Mouse (Mus musculus) limb, embryonic 14.5 days (tissue): ENCODE results near the gene E2f6. TPM values are rescaled to one million over a fixed set of nuclear protein-coding genes. Genes with fewer than 3 reads are reported as not detected.

ENCODE experiments used
- ATAC-seq: fragments of 200-750 bp; cut with Nextera tagmentation; 2 replicates; pipeline ENCODE4 v1.8.0; 2017; ENCODE audit warnings: low read depth, moderate number of reproducible peaks, moderate TSS enrichment; ENCODE audit not compliant: low FRiP score
- DNase-seq: peaks from one replicate; pipeline ENCODE4 v3.0.0-alpha.2; 2015; ENCODE audit warnings: low spot score
- H3K27ac ChIP-seq: fragments of 300-500 bp; sonication (generic); replicated peaks from 2 replicates; pipeline ENCODE4 v1.5.1; 2014; ENCODE audit warnings: low read depth, mild to moderate bottlenecking, low read length, moderate library complexity, mixed read lengths
- H3K27me3 ChIP-seq: fragments of 300-500 bp; sonication (generic); 2 replicates; pipeline ENCODE4 v1.6.1; 2014; ENCODE audit warnings: low read length, mixed read lengths; ENCODE audit not compliant: control insufficient read depth, insufficient read depth
- H3K36me3 ChIP-seq: fragments of 300-500 bp; sonication (generic); 2 replicates; pipeline ENCODE4 v1.6.1; 2014; ENCODE audit warnings: mild to moderate bottlenecking, low read length, moderate library complexity, mixed read lengths; ENCODE audit not compliant: control insufficient read depth, insufficient read depth
- H3K4me1 ChIP-seq: fragments of 300-500 bp; sonication (generic); 2 replicates; pipeline ENCODE4 v1.6.1; 2014; ENCODE audit warnings: antibody characterized with exemption, low read length, mixed read lengths; ENCODE audit not compliant: control insufficient read depth, insufficient read depth
- H3K4me2 ChIP-seq: fragments of 300-500 bp; sonication (generic); replicated peaks from 2 replicates; pipeline ENCODE4 v1.6.1; 2014; ENCODE audit warnings: low read depth, mild to moderate bottlenecking, low read length, moderate library complexity; ENCODE audit not compliant: severe bottlenecking
- H3K4me3 ChIP-seq: fragments of 300-500 bp; sonication (generic); replicated peaks from 2 replicates; pipeline ENCODE4 v1.5.1; 2014; ENCODE audit warnings: low read length
- H3K9ac ChIP-seq: fragments of 300-500 bp; sonication (generic); 2 replicates; pipeline ENCODE4 v1.6.1; 2014; ENCODE audit warnings: mild to moderate bottlenecking, low read depth, low read length, moderate library complexity; ENCODE audit not compliant: severe bottlenecking
- H3K9me3 ChIP-seq: fragments of 300-500 bp; sonication (generic); 2 replicates; pipeline ENCODE4 v1.6.1; 2016; ENCODE audit warnings: low read length; ENCODE audit not compliant: control insufficient read depth
- POLR2A ChIP-seq: fragments of 200-500 bp; IDR thresholded peaks from 2 replicates; pipeline ENCODE4 v1.8.0; 2012; ENCODE audit warnings: inconsistent platforms, mild to moderate bottlenecking, moderate library complexity, borderline replicate concordance; ENCODE audit not compliant: insufficient read depth, insufficient read length; ENCODE audit errors: extremely low read depth
- WGBS: fragments of 180-500 bp; shearing (Covaris S2); extraction: QIAGEN DNeasy Blood & Tissue Kit; methylation state at CpG from one replicate; pipeline ENCODE4 v1.1.7; 2014; 5-methylcytosine and 5-hydroxymethylcytosine counted together
- polyA plus RNA-seq, 2 experiments: library from polyadenylated mRNA; depleted of rRNA in 1 of 2; stranded (reverse) in 1 of 2; unstranded in 1 of 2; fragments of >200 nt; fragmentation: Nextera tagmentation in 1 of 2; extraction: Ambion mirVana in 1 of 2; gene quantifications; 2 replicates each; pipeline versions ENCODE4 v1.2.1 to v1.2.3; 2012 to 2014

The E2f6 gene
- polyA plus RNA-seq, 2 experiments: 47.3 to 54.5 TPM

DNA sequence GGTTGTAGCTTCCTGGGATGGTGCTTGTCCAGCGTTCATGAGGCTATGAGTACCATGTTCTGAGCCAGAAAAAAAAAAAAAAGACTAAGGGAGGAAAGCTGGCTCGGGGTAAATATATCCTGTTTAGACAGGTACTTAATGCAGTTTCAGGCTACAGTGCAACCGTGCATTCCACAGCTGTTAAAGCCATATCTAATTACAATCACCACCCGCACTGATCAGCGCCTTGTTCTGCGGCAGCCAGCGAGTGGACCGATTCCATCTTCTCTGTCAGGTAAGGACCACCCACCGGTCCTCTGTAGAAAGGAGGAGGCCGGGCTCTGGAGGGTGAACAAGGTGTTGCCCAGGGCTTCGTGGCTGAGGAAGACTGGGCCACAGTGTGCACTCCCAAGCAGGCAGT lies 23.9 kb downstream of the E2f6 start:
- no peak overlapping the region for H3K9ac ChIP-seq
- H3K4me1 ChIP-seq: no peaks in the 10 kb centered on the region
- H3K27me3 ChIP-seq: no peaks in the 10 kb centered on the region
- no peaks in the 10 kb centered on the region for H3K36me3 ChIP-seq
- DNase-seq (no peak), ATAC-seq (no peak)
- H3K9me3 ChIP-seq: peaks cover 3% of the 10 kb centered on the region; the same call in 1 of the 2 replicates
- no peak overlapping the region for H3K27ac ChIP-seq
- 61% methylated on average over 11 of the region's 11 CpGs for WGBS
- TF ChIP-seq POLR2A: no peak
- H3K4me2 ChIP-seq: no peak overlapping the region
- no peak overlapping the region for H3K4me3 ChIP-seq

DNA sequence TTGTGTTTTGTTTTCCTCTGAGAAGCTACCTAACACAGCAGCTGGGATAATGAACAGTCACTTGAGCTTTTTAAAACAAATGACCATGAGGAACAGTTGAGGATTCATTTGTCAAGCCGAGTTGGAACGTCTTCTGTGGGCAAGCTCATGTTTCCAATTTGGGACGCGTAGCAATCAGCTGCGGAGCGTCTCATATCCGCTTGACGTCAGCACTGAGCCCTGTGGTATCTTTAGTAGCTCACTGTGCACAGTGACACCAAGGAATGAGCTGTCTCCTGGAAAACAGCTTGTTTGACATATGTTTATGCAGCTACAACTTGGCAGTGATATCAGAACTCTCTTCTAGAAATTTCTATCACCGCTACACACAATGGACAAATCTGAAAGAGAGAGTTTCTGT lies 25.4 kb downstream of the E2f6 start:
- Histone ChIP-seq H3K9me3 (peaks cover 3% of the 10 kb centered on the region; the same call in 1 of the 2 replicates), H3K9ac (no peak overlapping the region), H3K4me1 (no peaks in the 10 kb centered on the region), H3K4me2 (no peak overlapping the region), H3K4me3 (no peak overlapping the region), H3K27ac (no peak overlapping the region), H3K27me3 (no peaks in the 10 kb centered on the region), H3K36me3 (no peaks in the 10 kb centered on the region)
- 62% methylated on average over 9 of the region's 9 CpGs for WGBS
- no peak for TF ChIP-seq POLR2A
- peak; percentile 75 for ATAC-seq
- DNase-seq: peak; percentile 33

DNA sequence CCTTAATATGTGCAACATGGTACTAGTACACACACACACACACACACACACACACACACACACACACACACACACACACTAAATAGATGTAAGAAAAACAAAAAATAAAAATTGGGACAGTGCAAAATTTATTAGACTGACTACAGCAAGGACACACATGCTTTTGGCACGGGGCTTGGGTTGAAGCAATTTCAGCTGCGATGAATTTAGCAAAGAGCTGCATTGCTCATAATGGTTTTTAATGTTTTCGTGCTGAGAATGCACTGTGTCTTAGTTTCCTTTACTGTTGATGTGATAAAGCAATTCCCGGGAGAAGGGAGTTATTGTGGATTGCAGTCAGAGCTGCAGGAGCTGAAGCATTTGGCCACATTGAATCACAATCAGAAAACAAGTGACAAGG lies 27.0 kb downstream of the E2f6 start:
- Histone ChIP-seq H3K9ac (no peak overlapping the region), H3K36me3 (no peaks in the 10 kb centered on the region), H3K27me3 (no peaks in the 10 kb centered on the region), H3K4me2 (no peak overlapping the region), H3K27ac (no peak overlapping the region), H3K4me1 (no peaks in the 10 kb centered on the region), H3K9me3 (peaks cover 3% of the 10 kb centered on the region; the same call in 1 of the 2 replicates), H3K4me3 (no peak overlapping the region)
- no peak for DNase-seq
- no peak for TF ChIP-seq POLR2A
- 88% methylated on average over 4 of the region's 4 CpGs for WGBS
- ATAC-seq: no peak

DNA sequence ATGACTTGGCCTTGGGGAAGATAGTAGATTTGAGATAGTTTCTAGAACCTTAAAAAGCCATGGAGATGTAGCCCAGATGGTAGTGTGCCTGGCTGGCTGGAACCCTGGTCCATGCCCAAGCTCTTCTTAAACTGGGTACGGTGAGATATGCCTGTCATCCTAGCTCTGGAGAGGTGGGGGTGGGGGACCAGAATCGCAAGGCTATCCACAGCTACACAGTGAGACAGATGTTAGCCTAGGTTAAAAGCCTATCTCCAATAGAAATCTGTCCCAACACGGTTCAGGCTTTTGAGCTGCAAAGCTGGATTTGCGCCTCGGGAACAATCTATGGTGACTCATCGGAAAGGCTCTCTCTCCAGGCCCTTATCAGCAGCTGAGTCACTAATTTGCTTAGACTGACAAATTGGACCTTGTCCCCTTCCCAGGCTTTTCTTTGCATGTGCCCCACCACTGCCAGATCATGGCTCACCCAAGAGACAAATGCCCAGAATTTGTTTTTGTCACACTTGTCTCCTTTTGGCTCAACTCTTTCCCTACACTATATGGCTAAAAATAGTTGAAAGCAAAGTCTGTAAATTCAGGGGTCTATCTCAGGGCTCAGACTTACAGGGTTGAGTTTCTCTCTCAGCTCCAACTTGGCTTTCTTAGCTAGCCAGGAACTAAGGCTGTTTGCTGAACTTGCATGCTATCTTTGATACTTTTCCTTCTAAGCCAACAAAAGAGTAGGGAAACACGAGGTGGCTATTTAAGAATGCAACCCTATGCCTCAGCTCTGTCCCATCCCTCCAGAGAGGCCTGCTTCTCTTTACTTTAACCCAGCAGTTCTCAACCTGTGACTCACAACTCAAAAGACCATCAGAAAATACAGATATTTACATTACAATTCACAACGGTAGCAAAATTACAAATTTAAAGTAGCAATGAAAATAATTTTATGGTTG lies 30.3 kb downstream of the E2f6 start:
- no peak overlapping the region for H3K4me2 ChIP-seq

DNA sequence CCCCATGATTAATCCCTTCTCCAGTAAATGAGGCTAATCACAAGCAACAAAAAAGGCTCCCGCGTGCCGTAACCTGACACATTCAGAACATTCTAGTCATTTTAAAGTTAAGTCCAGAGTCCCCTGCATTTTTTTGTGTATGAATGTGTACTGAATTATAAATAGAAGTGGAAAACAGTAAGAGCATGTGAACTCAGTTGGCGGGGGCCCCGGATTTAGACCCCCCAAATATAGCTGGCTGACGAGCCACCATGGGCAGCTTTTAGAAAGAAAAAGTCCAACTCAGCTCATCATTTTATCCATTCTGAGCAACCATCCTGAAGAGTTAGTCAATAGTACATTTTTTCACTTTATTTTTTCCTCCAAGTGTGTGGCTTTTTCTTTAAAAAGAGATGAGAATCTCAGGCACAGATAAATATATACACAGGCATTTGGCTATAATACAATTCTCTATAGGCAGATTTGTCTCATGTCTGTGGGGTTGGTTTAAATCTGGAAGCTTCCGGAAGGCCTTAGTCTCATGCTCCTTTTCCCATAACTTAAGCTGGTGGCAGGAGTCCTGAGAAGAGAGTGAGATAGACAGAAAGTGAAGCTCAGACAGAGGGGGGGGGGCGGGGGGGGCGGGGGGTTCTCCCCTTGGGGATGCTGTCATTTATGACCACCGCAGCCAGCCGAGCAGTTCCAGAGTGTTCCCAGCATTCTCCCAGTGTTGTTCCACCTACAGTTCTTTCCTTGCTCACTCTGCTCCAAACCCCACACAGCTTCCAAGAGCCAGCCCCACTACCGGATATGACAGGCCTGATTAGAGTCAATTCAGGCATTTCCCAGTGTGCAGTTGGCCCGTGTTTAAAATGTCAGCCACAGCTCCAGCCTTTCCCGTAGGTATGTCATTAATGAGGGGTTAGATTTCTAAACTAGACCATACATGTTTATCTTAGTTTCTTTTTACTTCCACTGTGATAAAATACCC lies 34.1 kb downstream of the E2f6 start:
- Histone ChIP-seq H3K36me3 (no peaks in the 10 kb centered on the region), H3K9me3 (no peaks in the 10 kb centered on the region), H3K9ac (no peak overlapping the region; the same call in 1 of the 2 replicates), H3K4me2 (no peak overlapping the region), H3K27ac (0 out of 2 replicates have a peak overlapping the region, but pooled peaks have one; percentile 13), H3K4me3 (no peak overlapping the region), H3K27me3 (no peaks in the 10 kb centered on the region), H3K4me1 (no peaks in the 10 kb centered on the region)
- peak; percentile 53 for DNase-seq
- 51% methylated on average over 12 of the region's 14 CpGs for WGBS
- peak; percentile 60; the same call in 1 of the 2 replicates for ATAC-seq
- no peak for TF ChIP-seq POLR2A

More for the DNA sequence above, 30.3 kb downstream of the E2f6 start:
- H3K9ac ChIP-seq: no peak overlapping the region
- H3K4me3 ChIP-seq: no peak overlapping the region
- no peak for ATAC-seq
- no peaks in the 10 kb centered on the region for H3K4me1 ChIP-seq
- no peak for DNase-seq
- peaks cover 3% of the 10 kb centered on the region; the same call in 1 of the 2 replicates for H3K9me3 ChIP-seq
- no peaks in the 10 kb centered on the region for H3K27me3 ChIP-seq
- no peaks in the 10 kb centered on the region for H3K36me3 ChIP-seq
- no peak overlapping the region for H3K27ac ChIP-seq
- WGBS: 65% methylated on average over 8 of the region's 8 CpGs
- no peak for TF ChIP-seq POLR2A
